Mouse (Mus musculus) left cerebral cortex, adult 11 months (tissue): ENCODE results near the gene Cst8.
A peak's percentile ranks its signal among the peaks of the same experiment; 100 is the strongest.
"Not testable (repeated sequence)": the region's sequence is repeated elsewhere in the genome, so short reads cannot be mapped to it uniquely, and the experiment has no call there.

ENCODE experiments used
- DNase-seq: peaks from one replicate; pipeline ENCODE4 v3.0.0; 2022; ENCODE audit warnings: low spot score

The Cst8 gene

GRCm38 (mm10) chr2:148798485-148798884 is at the start of gene Cst8:
TSS of gene Cst8 (plus strand) at chr2:148798785.
- no peak for DNase-seq

DNA sequence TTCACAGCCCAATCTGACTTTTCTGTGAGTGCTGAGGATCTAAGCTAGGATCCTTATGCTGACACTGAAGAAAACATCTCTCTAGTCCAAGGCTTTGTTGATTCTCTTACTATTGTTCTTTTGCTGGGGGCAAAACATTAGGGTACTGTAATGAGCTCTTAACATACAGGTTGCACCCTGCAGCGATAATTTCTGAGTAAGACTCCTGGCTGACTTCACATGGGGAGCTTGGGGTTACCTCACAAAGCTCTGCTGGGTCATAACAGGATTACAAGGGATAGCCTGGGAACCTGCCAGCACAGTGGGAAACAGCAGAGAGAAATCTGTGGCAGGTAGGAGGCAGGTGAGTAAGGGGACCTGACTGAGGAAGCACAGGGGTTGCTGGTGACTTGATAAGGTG is 48.5 kb upstream of the Cst8 start, which contains the start of gene Cstl1:
Cstl1 (plus strand) TSS at position 301 of the 400 bp plus-strand sequence.
- DNase-seq, result no peak

- DNase-seq, result peak; percentile 57
Observed at GRCm38 (mm10) chr2:148751893-148752813, 46.4 kb upstream of the Cst8 start.

DNA sequence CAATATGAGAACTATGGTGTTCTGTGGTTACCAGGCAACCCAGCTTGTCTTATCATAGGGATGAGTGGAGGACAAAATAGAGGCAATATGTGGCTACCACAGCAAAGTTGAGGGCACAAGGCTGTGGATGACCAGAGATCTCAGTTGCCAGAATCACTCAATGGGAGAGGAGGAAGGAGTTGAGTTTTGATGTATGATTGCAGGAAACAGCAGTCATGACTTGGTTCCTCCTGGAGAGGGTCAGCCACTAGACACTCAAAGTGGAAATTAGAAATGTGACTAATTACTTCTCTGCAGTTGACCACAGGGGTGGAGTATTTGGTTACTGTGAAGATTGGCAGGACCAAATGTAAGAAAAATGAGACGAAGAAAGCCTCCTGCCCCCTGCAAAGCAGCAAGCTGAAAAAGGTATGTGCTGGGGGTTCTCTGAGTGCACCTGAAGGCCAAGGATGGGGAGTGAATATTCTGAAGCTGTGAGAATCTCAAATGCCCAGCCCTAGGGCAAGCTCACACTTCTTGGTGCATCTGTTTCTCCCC is 44.2 kb upstream of the Cst8 start:
- no peak for DNase-seq

DNA sequence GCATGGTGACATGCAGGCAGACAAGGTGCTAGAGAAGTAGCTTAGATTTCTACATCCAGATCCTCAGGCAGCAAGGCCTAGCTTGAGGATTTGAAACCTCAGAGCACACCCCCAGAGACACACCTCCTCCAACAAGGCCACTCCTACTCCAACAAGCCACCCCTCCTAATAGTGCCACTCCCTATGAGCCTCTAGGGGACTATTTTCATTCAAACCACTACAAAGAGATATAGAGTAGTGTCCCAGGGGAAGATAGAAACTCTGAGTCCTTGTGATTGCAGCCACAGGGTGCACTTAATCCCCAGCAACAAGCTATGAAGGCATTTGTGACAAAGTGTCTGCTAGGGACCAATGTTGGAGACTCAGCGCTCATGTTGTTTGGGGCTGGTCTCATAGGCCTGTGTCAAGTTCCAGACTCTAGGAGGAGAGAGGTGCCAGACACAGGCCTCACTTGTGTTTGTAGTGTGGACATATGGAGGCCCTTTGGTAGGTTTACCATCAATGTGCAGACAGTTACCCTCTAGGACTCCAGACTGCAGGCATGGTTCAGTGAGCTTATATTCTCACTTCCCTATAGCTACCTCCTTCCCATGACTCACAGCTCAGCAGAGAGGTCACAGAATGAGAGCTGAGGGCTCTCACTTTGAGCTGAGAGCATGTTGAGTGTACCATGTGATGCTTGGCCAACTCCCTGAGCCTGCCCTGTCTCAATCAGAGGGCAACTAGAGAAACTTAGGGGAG is 34.8 kb upstream of the Cst8 start:
- DNase-seq, result no peak

DNA sequence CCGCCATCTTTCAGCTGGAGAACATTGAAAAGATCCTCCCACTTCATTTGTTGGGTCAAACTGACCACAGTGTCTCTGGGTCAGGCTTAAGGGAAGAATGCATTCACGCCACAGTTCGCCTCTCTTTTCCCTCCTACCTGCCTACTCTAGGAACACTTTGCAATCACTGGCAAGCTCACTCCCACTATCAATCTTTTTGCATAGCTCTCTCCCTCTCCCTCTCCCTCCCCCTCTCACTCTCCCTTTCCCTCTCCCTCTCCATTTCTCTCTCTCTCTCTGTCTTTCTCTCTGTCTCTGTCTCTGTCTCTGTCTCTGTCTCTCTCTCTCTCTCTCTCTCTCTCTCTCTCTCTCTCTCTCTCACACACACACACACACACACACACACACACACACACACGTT is 27.2 kb upstream of the Cst8 start, which contains the start of gene Cst11:
Cst11 (minus strand) TSS at position 101 of the 400 bp plus-strand sequence.
- not testable (repeated sequence) for DNase-seq

- DNase-seq, result no peak
Observed at GRCm38 (mm10) chr2:148781709-148782108, 16.9 kb upstream of the Cst8 start, which contains the start of gene 8030411F24Rik. TSS of gene 8030411F24Rik (plus strand) at chr2:148782009.

- no peak for DNase-seq
Observed at GRCm38 (mm10) chr2:148789142-148789541, 9.4 kb upstream of the Cst8 start, which contains the start of gene Cst12. TSS of gene Cst12 (plus strand) at chr2:148789361.

- DNase-seq, result no peak
Observed at GRCm38 (mm10) chr2:148801491-148801921, 2.9 kb downstream of the Cst8 start.

DNA sequence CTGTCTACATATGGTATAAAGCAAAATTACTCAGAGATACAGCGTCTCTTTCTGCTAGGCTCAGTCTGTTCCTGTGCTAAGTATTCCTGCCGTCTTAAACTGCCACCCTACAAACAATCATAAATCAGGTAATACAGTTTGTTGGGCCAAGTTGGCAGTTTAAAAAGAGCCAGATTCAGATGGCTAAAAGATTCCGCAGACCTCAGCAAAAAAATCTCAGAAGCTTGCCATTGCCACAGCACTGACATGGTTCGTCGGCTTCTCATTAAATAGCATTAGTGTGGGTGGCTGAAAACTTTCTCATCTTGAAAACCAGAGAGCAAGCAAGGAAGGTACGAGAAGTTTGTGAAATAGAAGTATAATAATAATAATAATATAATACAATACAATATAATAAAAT is 8.1 kb downstream of the Cst8 start:
- no peak for DNase-seq

DNA sequence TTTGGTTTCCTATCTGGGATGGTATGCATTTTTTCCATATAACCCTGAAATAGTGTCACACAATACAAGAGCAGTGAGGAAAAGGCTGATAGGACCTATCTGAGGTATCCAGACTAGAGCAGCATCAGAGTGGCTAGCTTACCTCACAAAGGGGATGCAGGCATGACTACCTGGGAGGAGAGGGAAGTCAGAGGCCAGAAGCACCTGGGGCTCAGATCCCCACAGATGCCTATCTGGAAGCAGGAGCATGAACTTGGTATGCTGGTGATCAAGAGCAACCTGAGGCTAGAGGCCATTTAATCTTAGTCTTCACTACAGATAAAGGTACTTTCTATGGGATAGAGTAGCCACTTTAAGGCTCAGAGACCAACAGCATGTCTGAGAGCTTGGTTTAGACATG is 21.3 kb downstream of the Cst8 start, which contains the start of gene Cst13:
Cst13 (plus strand) TSS at position 173 of the 400 bp plus-strand sequence.
- no peak for DNase-seq

DNA sequence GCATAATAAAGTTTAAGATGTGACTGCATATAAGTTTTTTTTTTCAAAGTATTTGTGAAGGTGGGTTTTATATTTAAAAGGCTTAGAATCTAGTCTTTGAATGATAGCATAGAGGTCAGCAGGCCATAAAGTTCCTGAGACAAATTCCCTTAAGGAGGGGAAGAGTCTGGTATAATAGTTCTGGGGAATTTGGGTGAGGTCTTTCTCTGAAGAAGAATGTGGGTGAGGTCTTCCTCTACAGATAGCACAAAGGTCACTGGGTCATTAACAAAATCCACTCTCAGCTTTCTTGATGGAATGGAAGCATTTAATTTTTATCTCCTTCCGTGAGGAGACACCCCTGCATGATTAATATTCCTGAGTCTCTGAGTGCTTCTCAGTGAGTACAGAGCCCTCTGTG is 27.4 kb downstream of the Cst8 start:
- DNase-seq, result no peak

DNA sequence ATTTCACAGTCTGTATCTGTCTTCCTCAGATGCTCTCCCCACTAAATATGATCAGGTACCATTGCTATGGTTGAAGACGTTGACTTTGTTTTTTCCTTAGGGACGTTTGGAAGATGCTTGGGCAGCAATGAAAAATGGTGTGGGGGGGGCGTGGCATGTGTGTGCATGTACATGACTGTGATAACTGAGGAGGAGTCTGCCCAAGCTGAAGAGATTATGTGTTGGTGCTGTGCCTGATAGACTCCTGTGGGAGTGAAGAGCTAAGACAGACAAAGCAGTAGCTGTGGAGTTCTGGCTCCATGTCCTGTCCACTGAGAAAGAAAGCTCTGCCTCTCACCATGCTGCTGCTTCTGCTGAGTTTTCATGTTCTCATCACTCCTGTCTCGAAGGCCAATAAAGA is 36.3 kb downstream of the Cst8 start, which contains the start of gene Cst9:
Cst9 (plus strand) TSS at position 236 of the 400 bp plus-strand sequence.
- no peak for DNase-seq

DNA sequence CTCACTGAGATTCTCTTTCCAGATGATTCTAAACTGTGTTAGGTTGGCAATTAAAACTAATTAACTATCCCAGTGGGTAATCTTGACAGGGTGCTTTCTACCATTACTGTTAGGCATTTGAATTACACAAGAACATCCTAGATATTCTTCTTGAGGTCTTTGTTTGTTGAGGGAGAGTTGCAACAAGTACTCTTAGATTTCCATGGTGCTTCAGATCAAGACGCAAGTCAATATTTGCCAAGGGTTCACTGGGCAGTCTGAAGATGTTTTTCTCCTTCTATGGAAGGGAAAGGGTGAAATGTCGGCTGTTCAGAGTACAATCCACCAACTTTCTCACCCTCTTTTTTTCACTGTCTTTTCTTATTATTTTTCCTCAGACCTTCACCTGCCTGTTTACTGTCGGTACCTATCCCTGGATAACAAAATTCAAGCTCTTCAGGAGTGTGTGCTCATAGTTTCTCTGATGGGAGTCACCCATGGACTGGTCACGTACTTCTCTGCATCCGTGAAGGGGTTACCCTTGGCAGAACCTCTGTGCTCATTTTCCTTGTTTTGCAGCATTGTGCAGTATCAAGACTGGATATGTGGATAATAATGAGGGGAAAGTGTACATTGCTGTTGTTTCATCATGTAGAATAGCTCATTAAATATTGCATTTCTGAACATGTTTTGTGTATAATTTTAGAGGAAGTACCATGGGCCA is 39.6 kb downstream of the Cst8 start:
- no peak for DNase-seq

- DNase-seq, result no peak
Observed at GRCm38 (mm10) chr2:148839224-148839623, 40.6 kb downstream of the Cst8 start.

DNA sequence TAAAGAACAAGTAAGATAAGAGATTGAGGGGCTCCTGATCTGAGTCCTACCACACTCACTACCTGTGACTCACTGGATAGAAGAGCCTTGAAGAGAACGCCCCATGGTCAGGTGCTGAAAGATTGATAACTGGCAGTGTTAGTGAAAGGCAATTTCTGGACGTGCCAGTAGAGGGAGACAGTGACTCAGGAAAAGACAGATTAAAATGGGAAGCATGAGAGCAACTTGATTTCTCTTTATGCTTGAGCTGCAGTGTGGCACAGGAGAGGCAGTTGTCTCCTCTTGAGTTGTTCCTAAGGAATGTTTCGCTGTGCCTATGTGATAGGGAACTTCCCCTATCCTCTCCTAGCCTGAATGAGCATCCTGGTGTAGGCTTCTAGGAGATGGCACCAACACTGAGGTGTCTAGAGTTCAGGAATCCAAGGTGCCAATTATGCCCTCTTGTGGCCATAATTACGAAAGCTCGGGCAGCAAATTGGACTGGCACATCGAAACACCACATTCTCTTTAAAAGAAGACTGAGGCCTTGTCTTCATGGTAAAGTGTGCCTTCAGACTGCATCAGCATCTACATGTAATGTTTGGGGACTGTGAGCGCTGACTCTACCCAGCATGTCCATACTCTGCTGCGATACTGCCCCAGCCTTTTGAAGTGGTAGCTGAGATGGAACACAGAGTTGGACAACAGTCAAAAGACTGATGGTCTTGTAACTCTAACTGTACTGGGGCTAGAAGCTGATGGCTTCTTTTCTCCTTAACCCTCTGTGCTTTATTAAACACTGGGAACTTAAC is 52.7 kb downstream of the Cst8 start:
- DNase-seq, result peak; percentile 81
